Mouse (Mus musculus): ENCODE results near the gene Exog. TPM values are rescaled to one million over a fixed set of nuclear protein-coding genes. Genes with fewer than 3 reads are reported as not detected.

The Exog gene
- polyA plus RNA-seq, 1 experiment = 3.2 TPM

- DNase-seq = no peak
- 85% methylated on average over 9 of the region's 9 CpGs for WGBS
- H3K4me1 ChIP-seq (ENCODE audit: control insufficient read depth, insufficient read depth, low read length) = no peaks in the 10 kb centered on the region
- TF ChIP-seq CTCF (IDR thresholded peaks at IDR 0.05; ENCODE audit: insufficient read depth, low read length) (no peak), POLR2A (IDR thresholded peaks at IDR 0.05; ENCODE audit: borderline replicate concordance, extremely low read depth, low read depth, low read length) (no peak)
- no peak overlapping the region for H3K4me3 ChIP-seq (replicated peaks; ENCODE audit: extremely low read depth, low read depth, low read length)
Measured at GRCm38 (mm10) chr9:119496354-119496753, 51.6 kb downstream of the Exog start.

GRCm38 (mm10) chr9:119496960-119497359 lies 52.2 kb downstream of the Exog start:
- no peak for DNase-seq
- WGBS = 49% methylated on average over 5 of the region's 5 CpGs
- Histone ChIP-seq H3K4me3 (replicated peaks; ENCODE audit: extremely low read depth, low read depth, low read length) (no peak overlapping the region), H3K4me1 (ENCODE audit: control insufficient read depth, insufficient read depth, low read length) (no peaks in the 10 kb centered on the region)
- TF ChIP-seq POLR2A (IDR thresholded peaks at IDR 0.05; ENCODE audit: borderline replicate concordance, extremely low read depth, low read depth, low read length) (no peak), CTCF (IDR thresholded peaks at IDR 0.05; ENCODE audit: insufficient read depth, low read length) (no peak)

GRCm38 (mm10) chr9:119497546-119498246 lies 53.0 kb downstream of the Exog start:
- no peak for DNase-seq
- no peak overlapping the region for H3K4me3 ChIP-seq (replicated peaks; ENCODE audit: extremely low read depth, low read depth, low read length)
- H3K4me1 ChIP-seq (ENCODE audit: control insufficient read depth, insufficient read depth, low read length) = no peaks in the 10 kb centered on the region
- TF ChIP-seq CTCF (IDR thresholded peaks at IDR 0.05; ENCODE audit: insufficient read depth, low read length) = no peak
- no peak for TF ChIP-seq POLR2A (IDR thresholded peaks at IDR 0.05; ENCODE audit: borderline replicate concordance, extremely low read depth, low read depth, low read length)
- 86% methylated on average over 15 of the region's 15 CpGs for WGBS

GRCm38 (mm10) chr9:119498247-119498607 lies 53.5 kb downstream of the Exog start:
- TF ChIP-seq CTCF (IDR thresholded peaks at IDR 0.05; ENCODE audit: insufficient read depth, low read length) (no peak), POLR2A (IDR thresholded peaks at IDR 0.05; ENCODE audit: borderline replicate concordance, extremely low read depth, low read depth, low read length) (no peak)
- Histone ChIP-seq H3K4me3 (replicated peaks; ENCODE audit: extremely low read depth, low read depth, low read length) (no peak overlapping the region), H3K4me1 (ENCODE audit: control insufficient read depth, insufficient read depth, low read length) (no peaks in the 10 kb centered on the region)
- 87% methylated on average over 9 of the region's 9 CpGs for WGBS
- no peak for DNase-seq

GRCm38 (mm10) chr9:119498885-119499284 lies 54.1 kb downstream of the Exog start:
- no peak overlapping the region for H3K4me3 ChIP-seq (replicated peaks; ENCODE audit: extremely low read depth, low read depth, low read length)
- TF ChIP-seq CTCF (IDR thresholded peaks at IDR 0.05; ENCODE audit: insufficient read depth, low read length) (no peak), POLR2A (IDR thresholded peaks at IDR 0.05; ENCODE audit: borderline replicate concordance, extremely low read depth, low read depth, low read length) (no peak)
- H3K4me1 ChIP-seq (ENCODE audit: control insufficient read depth, insufficient read depth, low read length) = no peaks in the 10 kb centered on the region
- no peak for DNase-seq
- WGBS = 55% methylated on average over 7 of the region's 7 CpGs

GRCm38 (mm10) chr9:119503613-119504012 lies 58.9 kb downstream of the Exog start:
- 92% methylated on average over 9 of the region's 9 CpGs for WGBS
- TF ChIP-seq CTCF (IDR thresholded peaks at IDR 0.05; ENCODE audit: insufficient read depth, low read length) (no peak), POLR2A (IDR thresholded peaks at IDR 0.05; ENCODE audit: borderline replicate concordance, extremely low read depth, low read depth, low read length) (no peak)
- DNase-seq = no peak
- no peak overlapping the region for H3K4me3 ChIP-seq (replicated peaks; ENCODE audit: extremely low read depth, low read depth, low read length)
- H3K4me1 ChIP-seq (ENCODE audit: control insufficient read depth, insufficient read depth, low read length) = no peaks in the 10 kb centered on the region

GRCm38 (mm10) chr9:119504981-119505658 lies 60.4 kb downstream of the Exog start:
- TF ChIP-seq CTCF (IDR thresholded peaks at IDR 0.05; ENCODE audit: insufficient read depth, low read length) = no peak
- no peak for DNase-seq
- H3K4me1 ChIP-seq (ENCODE audit: control insufficient read depth, insufficient read depth, low read length) = no peaks in the 10 kb centered on the region
- no peak overlapping the region for H3K4me3 ChIP-seq (replicated peaks; ENCODE audit: extremely low read depth, low read depth, low read length)
- 60% methylated on average over 11 of the region's 11 CpGs for WGBS

GRCm38 (mm10) chr9:119510902-119511301 lies 66.2 kb downstream of the Exog start:
- no peaks in the 10 kb centered on the region for H3K4me1 ChIP-seq (ENCODE audit: control insufficient read depth, insufficient read depth, low read length)
- TF ChIP-seq CTCF (IDR thresholded peaks at IDR 0.05; ENCODE audit: insufficient read depth, low read length) (no peak), POLR2A (IDR thresholded peaks at IDR 0.05; ENCODE audit: borderline replicate concordance, extremely low read depth, low read depth, low read length) (no peak)
- 59% methylated on average over 6 of the region's 6 CpGs for WGBS
- no peak for DNase-seq
- H3K4me3 ChIP-seq (replicated peaks; ENCODE audit: extremely low read depth, low read depth, low read length) = no peak overlapping the region

- WGBS = 88% methylated on average over 9 of the region's 9 CpGs
- DNase-seq = no peak
Measured at GRCm38 (mm10) chr9:119512993-119513392, 68.2 kb downstream of the Exog start.

GRCm38 (mm10) chr9:119513816-119514215 lies 69.1 kb downstream of the Exog start:
- TF ChIP-seq POLR2A (IDR thresholded peaks at IDR 0.05; ENCODE audit: borderline replicate concordance, extremely low read depth, low read depth, low read length) (no peak), CTCF (IDR thresholded peaks at IDR 0.05; ENCODE audit: insufficient read depth, low read length) (no peak)
- H3K4me3 ChIP-seq (replicated peaks; ENCODE audit: extremely low read depth, low read depth, low read length) = no peak overlapping the region
- no peaks in the 10 kb centered on the region for H3K4me1 ChIP-seq (ENCODE audit: control insufficient read depth, insufficient read depth, low read length)
- no peak for DNase-seq
- WGBS = 87% methylated on average over 8 of the region's 8 CpGs

More at GRCm38 (mm10) chr9:119512993-119513392, 68.2 kb downstream of the Exog start:
- no peaks in the 10 kb centered on the region for H3K4me1 ChIP-seq (ENCODE audit: control insufficient read depth, insufficient read depth, low read length)
- TF ChIP-seq POLR2A (IDR thresholded peaks at IDR 0.05; ENCODE audit: borderline replicate concordance, extremely low read depth, low read depth, low read length) (no peak), CTCF (IDR thresholded peaks at IDR 0.05; ENCODE audit: insufficient read depth, low read length) (no peak)
- no peak overlapping the region for H3K4me3 ChIP-seq (replicated peaks; ENCODE audit: extremely low read depth, low read depth, low read length)

Data from lung, adult 2 months (tissue).